Mouse (Mus musculus): Measurements from ENCODE around the gene Gamt. TPM values are rescaled to one million over a fixed set of nuclear protein-coding genes. Genes with fewer than 3 reads are reported as not detected.

Gamt gene
- total RNA-seq (2014; rRNA removed): 40.9 and 44.5 TPM in 2 replicates
- polyA plus RNA-seq (2015; fragmentation: Nextera tagmentation; extraction: Ambion mirVana): 32.4 and 35.9 TPM in 2 replicates

DNA sequence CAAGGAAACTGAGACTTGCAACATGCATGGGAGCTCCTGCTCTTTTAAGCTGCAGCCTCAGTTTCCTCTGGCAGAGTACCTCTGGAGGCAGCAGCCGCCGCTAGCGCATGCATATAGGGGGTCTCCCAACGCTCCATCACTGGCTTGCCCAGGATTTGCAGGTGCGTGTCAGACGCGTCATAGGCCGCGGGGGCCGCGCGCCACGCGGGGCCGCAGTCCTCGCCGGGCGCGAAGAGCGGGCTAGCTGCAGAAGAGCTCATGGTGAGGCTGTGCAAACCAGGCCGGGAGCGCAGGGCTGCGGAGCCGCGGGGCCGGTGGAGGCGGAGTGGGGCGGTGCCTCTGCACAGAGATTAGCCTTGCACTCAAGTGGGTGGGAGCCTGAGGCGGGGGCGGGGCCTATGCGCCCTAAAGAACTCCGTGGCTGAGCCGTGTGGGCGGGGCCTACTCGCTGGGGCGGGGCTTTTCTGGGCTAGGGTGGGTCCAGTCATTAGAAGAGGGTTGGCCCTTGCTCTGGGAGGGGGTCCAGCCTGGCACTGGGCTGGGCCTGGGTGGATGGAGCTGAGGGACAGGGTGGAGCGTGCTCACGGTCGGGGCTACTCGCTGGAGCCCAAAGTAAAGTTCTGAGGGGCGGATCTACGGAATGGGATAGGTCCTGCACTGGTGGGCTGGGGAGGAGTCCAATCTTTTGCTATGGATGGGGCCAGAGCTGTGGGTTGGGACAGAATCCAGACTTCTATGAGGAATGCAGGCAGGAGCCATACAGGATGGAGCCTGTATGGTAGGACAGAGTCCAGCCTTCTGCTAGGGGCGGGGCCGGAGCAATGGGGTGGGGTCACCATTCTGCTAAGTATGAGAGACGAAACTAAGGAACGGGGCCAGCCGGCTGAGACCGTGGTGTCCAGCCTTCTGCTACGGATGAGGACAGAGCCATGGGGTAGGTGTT lies at the start of gene Gamt, which contains the start of gene Dazap1:
TSS of gene Gamt (minus strand) at position 371 of the 943 bp plus-strand sequence.
TSS of gene Dazap1 (plus strand) at position 845 of the 943 bp plus-strand sequence.
- Histone ChIP-seq H3K9ac (replicated peaks; ENCODE audit: low read length) (peak within 1 kb of the TSS; percentile 57), H3K36me3 (ENCODE audit: insufficient read depth, low read length) (peaks cover 22% of the 10 kb centered on the region), H3K4me2 (ENCODE audit: low read depth, low read length) (peak within 1 kb of the TSS; percentile 82), H3K4me3 (ENCODE audit: low read length) (peak within 1 kb of the TSS; percentile 45), H3K4me1 (ENCODE audit: insufficient read depth, low read length) (peaks cover 27% of the 10 kb centered on the region), H3K9me3 (ENCODE audit: low read length) (no peaks in the 10 kb centered on the region), H3K27me3 (ENCODE audit: insufficient read depth, low read length) (no peaks in the 10 kb centered on the region), H3K27ac (peak within 1 kb of the TSS; percentile 90)
- ATAC-seq: peak; percentile 83
- whole genome bisulfite sequencing: 1% methylated on average over 48 of the region's 49 CpGs
- no peak for TF ChIP-seq CTCF (IDR thresholded peaks at IDR 0.05; ENCODE audit: low read depth)
- peak; percentile 95 for DNase-seq (ENCODE audit: low spot score)

DNA sequence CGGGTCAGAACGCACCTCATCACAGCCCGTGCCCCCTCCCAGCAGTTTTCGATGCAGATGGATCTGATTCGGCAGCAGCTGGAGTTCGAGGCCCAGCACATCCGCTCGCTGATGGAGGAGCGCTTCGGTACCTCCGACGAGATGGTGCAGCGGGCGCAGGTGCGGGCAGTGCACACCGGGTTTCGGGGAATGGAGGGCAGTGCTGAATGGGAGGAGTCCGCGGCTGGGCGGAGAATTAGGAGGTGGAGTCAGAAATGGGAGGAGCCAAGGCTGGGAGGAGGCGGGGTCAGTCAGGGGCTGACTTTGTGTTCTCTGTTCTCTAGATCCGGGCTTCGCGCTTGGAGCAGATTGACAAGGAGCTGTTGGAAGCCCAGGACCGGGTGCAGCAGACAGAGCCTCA lies 44.0 kb upstream of the Gamt start:
- Histone ChIP-seq H3K4me1 (ENCODE audit: insufficient read depth, low read length) (peaks cover 19% of the 10 kb centered on the region), H3K4me2 (ENCODE audit: low read depth, low read length) (no peak overlapping the region), H3K9ac (replicated peaks; ENCODE audit: low read length) (no peak overlapping the region), H3K36me3 (ENCODE audit: insufficient read depth, low read length) (peaks cover 49% of the 10 kb centered on the region), H3K27ac (peak overlapping the region; percentile 20; the same call in 1 of the 2 replicates), H3K9me3 (ENCODE audit: low read length) (no peaks in the 10 kb centered on the region), H3K27me3 (ENCODE audit: insufficient read depth, low read length) (no peaks in the 10 kb centered on the region), H3K4me3 (ENCODE audit: low read length) (no peak overlapping the region)
- no peak for TF ChIP-seq CTCF (IDR thresholded peaks at IDR 0.05; ENCODE audit: low read depth)
- ATAC-seq (no peak), DNase-seq (ENCODE audit: low spot score) (no peak)
- WGBS: 31% methylated on average over 25 of the region's 25 CpGs

DNA sequence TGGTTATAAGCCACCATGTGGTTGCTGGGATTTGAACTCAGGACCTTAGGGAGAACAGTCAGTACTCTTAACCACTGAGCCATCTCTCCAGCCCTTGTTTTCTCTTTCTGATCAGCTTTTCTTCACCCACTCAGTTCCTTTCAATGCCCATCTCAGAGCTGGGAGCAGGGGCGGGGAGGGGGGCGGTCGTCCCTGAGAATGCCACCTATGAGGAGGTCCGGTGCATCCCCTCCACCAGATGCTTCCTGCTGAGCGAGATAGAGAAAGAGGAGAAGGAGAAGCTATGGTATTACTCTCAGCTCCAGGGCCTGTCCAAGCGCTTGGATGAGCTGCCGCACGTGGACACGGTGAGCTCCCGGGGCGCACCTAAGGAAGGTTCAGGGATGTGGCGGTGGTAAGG lies 43.6 kb upstream of the Gamt start:
- DNase-seq (ENCODE audit: low spot score) (no peak), ATAC-seq (no peak)
- no peak for TF ChIP-seq CTCF (IDR thresholded peaks at IDR 0.05; ENCODE audit: low read depth)
- Histone ChIP-seq H3K9ac (replicated peaks; ENCODE audit: low read length) (no peak overlapping the region), H3K4me2 (ENCODE audit: low read depth, low read length) (no peak overlapping the region), H3K27me3 (ENCODE audit: insufficient read depth, low read length) (no peaks in the 10 kb centered on the region), H3K27ac (peak overlapping the region; percentile 20; the same call in 1 of the 2 replicates), H3K9me3 (ENCODE audit: low read length) (no peaks in the 10 kb centered on the region), H3K4me3 (ENCODE audit: low read length) (no peak overlapping the region), H3K4me1 (ENCODE audit: insufficient read depth, low read length) (peaks cover 19% of the 10 kb centered on the region), H3K36me3 (ENCODE audit: insufficient read depth, low read length) (peaks cover 49% of the 10 kb centered on the region)
- WGBS: 43% methylated on average over 12 of the region's 12 CpGs

DNA sequence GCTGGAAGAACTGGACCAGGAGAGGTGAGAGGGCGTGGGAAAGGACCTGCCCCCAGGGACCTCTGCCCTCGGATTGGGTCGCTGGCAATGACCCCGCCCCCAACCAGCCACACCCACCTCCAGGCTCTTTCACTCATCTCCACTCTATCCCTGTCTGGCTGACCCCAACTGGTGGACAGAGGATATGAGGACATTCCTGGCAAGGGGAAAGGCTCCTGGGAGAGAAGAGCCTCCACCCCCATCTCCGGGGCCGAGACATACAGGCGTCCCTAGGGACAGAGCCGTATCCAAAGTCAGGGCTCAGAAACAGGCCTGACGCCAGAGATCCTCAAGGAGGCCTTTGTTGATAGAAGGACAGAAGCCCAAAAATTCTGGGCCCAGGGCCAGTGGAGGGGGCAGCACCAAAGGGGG lies 41.7 kb upstream of the Gamt start:
- Histone ChIP-seq H3K4me1 (ENCODE audit: insufficient read depth, low read length) (peaks cover 30% of the 10 kb centered on the region), H3K36me3 (ENCODE audit: insufficient read depth, low read length) (peaks cover 29% of the 10 kb centered on the region), H3K9me3 (ENCODE audit: low read length) (no peaks in the 10 kb centered on the region), H3K9ac (replicated peaks; ENCODE audit: low read length) (peak overlapping the region; percentile 90; the same call in 1 of the 2 replicates), H3K27ac (peak overlapping the region; percentile 99), H3K4me2 (ENCODE audit: low read depth, low read length) (peak overlapping the region; percentile 74), H3K4me3 (ENCODE audit: low read length) (peak overlapping the region; percentile 58), H3K27me3 (ENCODE audit: insufficient read depth, low read length) (no peaks in the 10 kb centered on the region)
- TF ChIP-seq CTCF (IDR thresholded peaks at IDR 0.05; ENCODE audit: low read depth): peak; percentile 7; the same call in 1 of the 2 replicates
- peak; percentile 91 for DNase-seq (ENCODE audit: low spot score)
- peak; percentile 64 for ATAC-seq
- 5% methylated on average over 9 of the region's 9 CpGs for WGBS

DNA sequence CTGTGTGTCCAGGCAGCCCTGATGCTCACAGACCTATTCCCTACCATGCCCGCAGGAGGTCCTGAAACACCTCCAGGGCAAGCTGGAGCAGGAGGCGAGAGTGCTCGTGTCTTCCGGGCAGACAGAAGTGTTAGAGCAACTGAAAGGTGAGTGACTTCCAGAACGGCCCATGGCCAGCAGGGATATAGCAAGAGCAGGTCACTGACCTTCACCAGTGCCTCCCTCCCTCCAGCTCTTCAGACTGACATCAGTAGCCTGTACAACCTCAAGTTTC lies 41.2 kb upstream of the Gamt start:
- DNase-seq (ENCODE audit: low spot score): no peak
- Histone ChIP-seq H3K4me3 (ENCODE audit: low read length) (peak overlapping the region; percentile 58), H3K9ac (replicated peaks; ENCODE audit: low read length) (peak overlapping the region; percentile 90), H3K27ac (peak overlapping the region; percentile 99), H3K9me3 (ENCODE audit: low read length) (no peaks in the 10 kb centered on the region), H3K4me1 (ENCODE audit: insufficient read depth, low read length) (peaks cover 34% of the 10 kb centered on the region), H3K4me2 (ENCODE audit: low read depth, low read length) (peak overlapping the region; percentile 74), H3K36me3 (ENCODE audit: insufficient read depth, low read length) (peaks cover 25% of the 10 kb centered on the region), H3K27me3 (ENCODE audit: insufficient read depth, low read length) (no peaks in the 10 kb centered on the region)
- 32% methylated on average over 5 of the region's 5 CpGs for WGBS
- no peak for TF ChIP-seq CTCF (IDR thresholded peaks at IDR 0.05; ENCODE audit: low read depth)
- no peak for ATAC-seq

DNA sequence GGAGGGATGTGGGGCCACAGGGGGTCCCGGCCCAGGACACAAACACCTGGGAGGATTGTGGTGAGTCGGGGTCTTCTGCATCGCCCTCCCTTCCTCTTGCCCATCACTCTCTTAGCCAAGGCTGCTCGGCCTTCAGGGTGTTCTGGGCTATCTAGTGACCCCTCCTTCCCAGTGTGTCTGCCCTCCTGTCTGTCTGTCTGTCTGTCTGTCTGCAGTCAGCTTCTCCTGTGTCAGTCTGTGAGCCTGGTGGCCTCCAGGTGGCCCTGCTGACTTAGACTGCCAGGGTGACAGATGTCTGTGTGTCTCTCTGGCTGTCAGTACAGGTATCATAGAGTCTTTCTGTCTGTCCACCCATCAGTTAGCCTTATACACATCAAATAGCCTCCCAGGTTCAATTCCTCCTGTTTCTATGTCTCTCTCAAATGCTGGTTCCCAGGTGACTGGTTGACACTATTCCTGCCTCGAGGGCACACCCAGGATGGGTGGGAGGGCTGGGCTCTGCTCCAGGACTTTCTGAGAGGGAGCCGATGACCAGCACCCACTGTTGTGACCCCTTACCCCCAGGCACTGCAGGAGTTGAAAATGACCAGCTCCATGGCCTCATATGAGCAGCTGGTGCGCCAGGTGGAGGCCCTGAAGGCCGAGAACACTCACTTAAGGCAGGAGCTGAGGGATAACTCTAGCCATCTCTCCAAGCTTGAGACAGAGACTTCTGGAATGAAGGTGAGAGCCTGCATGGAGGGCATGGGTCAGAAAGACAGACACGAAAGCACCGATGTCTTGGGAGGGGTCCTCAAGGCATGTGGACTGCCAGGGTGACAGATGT lies 40.7 kb upstream of the Gamt start:
- no peaks in the 10 kb centered on the region for H3K27me3 ChIP-seq (ENCODE audit: insufficient read depth, low read length)
- DNase-seq (ENCODE audit: low spot score) (no peak), ATAC-seq (no peak)
- peak overlapping the region; percentile 90 for H3K9ac ChIP-seq (replicated peaks; ENCODE audit: low read length)
- 44% methylated on average over 10 of the region's 10 CpGs for WGBS
- TF ChIP-seq CTCF (IDR thresholded peaks at IDR 0.05; ENCODE audit: low read depth): peak; percentile 20; the same call in 1 of the 2 replicates
- H3K4me3 ChIP-seq (ENCODE audit: low read length): peak overlapping the region; percentile 58
- H3K27ac ChIP-seq: peak overlapping the region; percentile 99
- no peaks in the 10 kb centered on the region for H3K9me3 ChIP-seq (ENCODE audit: low read length)
- H3K4me2 ChIP-seq (ENCODE audit: low read depth, low read length): peak overlapping the region; percentile 74
- peaks cover 19% of the 10 kb centered on the region for H3K36me3 ChIP-seq (ENCODE audit: insufficient read depth, low read length)
- peaks cover 40% of the 10 kb centered on the region for H3K4me1 ChIP-seq (ENCODE audit: insufficient read depth, low read length)

Data from hindbrain, postnatal 0 days (tissue).